Mouse (Mus musculus): ENCODE results near the gene 1600015I10Rik.

DNA sequence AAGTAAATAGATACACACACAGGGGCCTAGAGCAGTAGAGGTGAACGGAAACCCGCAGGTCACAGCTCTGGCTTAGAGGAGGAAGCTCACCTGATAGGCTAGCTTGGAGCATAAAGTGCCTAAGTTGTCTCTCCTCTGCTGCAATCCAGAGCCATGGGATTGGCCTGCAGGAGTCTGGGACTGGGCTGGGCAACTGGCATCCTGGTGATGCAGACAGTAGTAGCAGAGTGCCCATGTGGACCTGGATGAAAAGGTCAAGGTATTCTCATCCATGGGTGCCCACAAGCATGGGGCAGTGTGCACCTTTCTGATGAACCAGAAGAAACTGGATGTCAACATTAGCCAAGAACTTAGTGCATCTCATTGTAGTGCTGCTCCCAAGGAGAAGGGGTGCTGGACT, 16.1 kb upstream of the 1600015I10Rik start:
- TF ChIP-seq CTCF (IDR thresholded peaks at IDR 0.05; ENCODE audit: low read depth) (no peak), EP300 (IDR thresholded peaks at IDR 0.05; ENCODE audit: low read depth) (no peak)

Data from liver, postnatal 0 days (tissue).